Mouse (Mus musculus) limb, embryonic 14.5 days (tissue): Measurements from ENCODE around the gene Egfl7. TPM values are rescaled to one million over a fixed set of nuclear protein-coding genes. Genes with fewer than 3 reads are reported as not detected.

Source experiments
- ATAC-seq: fragments of 200-750 bp; cut with Nextera tagmentation; 2 replicates; pipeline ENCODE4 v1.8.0; 2017; ENCODE audit warnings: low read depth, moderate number of reproducible peaks, moderate TSS enrichment; ENCODE audit not compliant: low FRiP score
- DNase-seq: peaks from one replicate; pipeline ENCODE4 v3.0.0-alpha.2; 2015; ENCODE audit warnings: low spot score
- H3K27ac ChIP-seq: fragments of 300-500 bp; sonication (generic); replicated peaks from 2 replicates; pipeline ENCODE4 v1.5.1; 2014; ENCODE audit warnings: low read depth, mild to moderate bottlenecking, low read length, moderate library complexity, mixed read lengths
- H3K27me3 ChIP-seq: fragments of 300-500 bp; sonication (generic); 2 replicates; pipeline ENCODE4 v1.6.1; 2014; ENCODE audit warnings: low read length, mixed read lengths; ENCODE audit not compliant: control insufficient read depth, insufficient read depth
- H3K36me3 ChIP-seq: fragments of 300-500 bp; sonication (generic); 2 replicates; pipeline ENCODE4 v1.6.1; 2014; ENCODE audit warnings: mild to moderate bottlenecking, low read length, moderate library complexity, mixed read lengths; ENCODE audit not compliant: control insufficient read depth, insufficient read depth
- H3K4me1 ChIP-seq: fragments of 300-500 bp; sonication (generic); 2 replicates; pipeline ENCODE4 v1.6.1; 2014; ENCODE audit warnings: antibody characterized with exemption, low read length, mixed read lengths; ENCODE audit not compliant: control insufficient read depth, insufficient read depth
- H3K4me2 ChIP-seq: fragments of 300-500 bp; sonication (generic); replicated peaks from 2 replicates; pipeline ENCODE4 v1.6.1; 2014; ENCODE audit warnings: low read depth, mild to moderate bottlenecking, low read length, moderate library complexity; ENCODE audit not compliant: severe bottlenecking
- H3K4me3 ChIP-seq: fragments of 300-500 bp; sonication (generic); replicated peaks from 2 replicates; pipeline ENCODE4 v1.5.1; 2014; ENCODE audit warnings: low read length
- H3K9ac ChIP-seq: fragments of 300-500 bp; sonication (generic); 2 replicates; pipeline ENCODE4 v1.6.1; 2014; ENCODE audit warnings: mild to moderate bottlenecking, low read depth, low read length, moderate library complexity; ENCODE audit not compliant: severe bottlenecking
- H3K9me3 ChIP-seq: fragments of 300-500 bp; sonication (generic); 2 replicates; pipeline ENCODE4 v1.6.1; 2016; ENCODE audit warnings: low read length; ENCODE audit not compliant: control insufficient read depth
- POLR2A ChIP-seq: fragments of 200-500 bp; IDR thresholded peaks from 2 replicates; pipeline ENCODE4 v1.8.0; 2012; ENCODE audit warnings: inconsistent platforms, mild to moderate bottlenecking, moderate library complexity, borderline replicate concordance; ENCODE audit not compliant: insufficient read depth, insufficient read length; ENCODE audit errors: extremely low read depth
- WGBS: fragments of 180-500 bp; shearing (Covaris S2); extraction: QIAGEN DNeasy Blood & Tissue Kit; methylation state at CpG from one replicate; pipeline ENCODE4 v1.1.7; 2014; 5-methylcytosine and 5-hydroxymethylcytosine counted together
- microRNA counts: library from miRNA; unstranded; fragments of <30 nt; microRNA quantifications from one replicate; lab custom pipeline; 2016
- microRNA-seq: library from miRNA; unstranded; fragments of <30 nt; microRNA quantifications from one replicate; pipeline ENCODE4, GENCODE M21; 2016
- polyA plus RNA-seq, 2 experiments: library from polyadenylated mRNA; depleted of rRNA in 1 of 2; stranded (reverse) in 1 of 2; unstranded in 1 of 2; fragments of >200 nt; fragmentation: Nextera tagmentation in 1 of 2; extraction: Ambion mirVana in 1 of 2; gene quantifications; 2 replicates each; pipeline versions ENCODE4 v1.2.1 to v1.2.3; 2012 to 2014

Egfl7 gene
- polyA plus RNA-seq, 2 experiments = 108 to 262 TPM

GRCm38 (mm10) chr2:26638572-26638971, 58.8 kb downstream of the Egfl7 start:
- H3K4me1 ChIP-seq = peaks cover 18% of the 10 kb centered on the region
- peak overlapping the region; percentile 96 for H3K4me3 ChIP-seq
- ATAC-seq (no peak), DNase-seq (no peak)
- no peak overlapping the region for H3K27ac ChIP-seq
- peaks cover 54% of the 10 kb centered on the region for H3K36me3 ChIP-seq
- H3K9ac ChIP-seq = peak overlapping the region; percentile 95
- H3K9me3 ChIP-seq = no peaks in the 10 kb centered on the region
- peak overlapping the region; percentile 44 for H3K4me2 ChIP-seq
- H3K27me3 ChIP-seq = no peaks in the 10 kb centered on the region
- 70% methylated on average over 5 of the region's 5 CpGs for WGBS
- TF ChIP-seq POLR2A = no peak

DNA sequence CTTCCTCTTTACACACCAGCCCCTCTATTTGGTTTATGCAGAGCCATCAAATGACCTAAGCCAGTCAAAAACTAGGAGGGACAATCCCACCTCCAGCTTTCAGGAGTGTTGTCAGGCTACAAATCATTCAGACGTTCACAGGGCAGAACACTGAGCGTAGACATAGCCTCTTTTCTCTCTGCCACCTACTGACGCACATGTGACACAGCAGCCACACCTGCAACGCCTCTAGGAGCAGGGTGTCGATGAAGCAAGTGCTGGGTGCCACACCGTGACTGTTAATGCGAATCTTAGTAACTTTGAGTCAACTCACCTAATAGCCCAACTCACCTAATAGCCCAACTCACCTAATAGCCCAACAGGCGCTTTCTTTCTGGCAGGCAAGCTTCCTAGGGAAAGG, 59.3 kb downstream of the Egfl7 start:
- TF ChIP-seq POLR2A = no peak
- Histone ChIP-seq H3K27me3 (no peaks in the 10 kb centered on the region), H3K4me2 (peak overlapping the region; percentile 44), H3K36me3 (peaks cover 49% of the 10 kb centered on the region), H3K27ac (no peak overlapping the region), H3K4me3 (peak overlapping the region; percentile 96), H3K4me1 (peaks cover 18% of the 10 kb centered on the region), H3K9ac (peak overlapping the region; percentile 95), H3K9me3 (no peaks in the 10 kb centered on the region)
- WGBS = 3% methylated on average over 8 of the region's 8 CpGs
- ATAC-seq = no peak
- DNase-seq = no peak

DNA sequence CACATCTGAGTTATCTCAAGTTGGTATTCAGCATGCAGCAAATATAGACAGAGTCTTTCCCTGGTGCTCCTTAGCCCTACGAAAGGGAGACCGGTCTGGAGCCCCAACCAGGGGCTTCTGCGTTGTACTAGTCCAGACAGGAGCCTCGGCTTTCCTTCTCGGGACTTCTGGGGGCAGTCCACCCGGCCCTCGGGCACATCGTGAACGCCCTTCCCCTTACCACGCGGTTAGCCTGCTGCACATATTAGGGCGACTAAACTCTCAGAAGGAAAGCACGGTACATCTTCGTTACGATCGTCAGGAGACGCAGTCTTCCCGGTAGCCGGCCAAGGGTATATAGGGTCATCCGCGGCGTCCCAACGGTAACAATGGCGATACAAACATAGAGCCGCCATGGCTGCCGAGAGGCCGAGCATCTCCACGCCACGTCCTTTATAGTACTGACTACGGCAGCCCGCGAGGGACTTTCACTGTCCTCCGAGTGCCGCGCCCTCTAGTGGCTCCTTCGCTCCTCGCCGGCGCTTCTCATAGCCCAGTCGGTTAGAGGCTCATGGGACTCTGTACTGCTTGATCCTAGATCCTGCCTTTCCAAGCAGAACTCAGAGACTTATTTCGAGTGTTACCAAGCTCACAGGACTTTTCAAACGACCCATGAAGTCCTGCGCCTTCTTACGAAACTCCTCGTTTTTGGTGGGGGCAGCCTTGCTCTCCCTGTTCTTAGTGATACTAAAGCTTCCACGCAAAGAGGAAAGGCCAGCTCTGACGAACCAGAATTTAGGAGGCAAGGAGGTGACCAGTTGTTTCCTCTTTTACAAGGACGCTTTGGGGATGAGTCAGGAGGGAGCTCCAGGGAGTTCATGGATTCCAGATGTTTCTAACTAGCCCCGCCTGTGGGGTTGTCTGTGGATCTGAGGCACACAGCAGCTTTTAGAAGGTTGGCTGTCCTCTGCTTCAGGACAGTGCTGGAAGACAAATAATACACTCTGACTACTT, 60.3 kb downstream of the Egfl7 start:
- Histone ChIP-seq H3K4me2 (peak overlapping the region; percentile 44), H3K4me1 (peaks cover 18% of the 10 kb centered on the region), H3K9me3 (no peaks in the 10 kb centered on the region), H3K9ac (peak overlapping the region; percentile 95), H3K27me3 (no peaks in the 10 kb centered on the region), H3K36me3 (peaks cover 39% of the 10 kb centered on the region), H3K27ac (peak overlapping the region; percentile 83), H3K4me3 (peak overlapping the region; percentile 96)
- 3% methylated on average over 49 of the region's 49 CpGs for WGBS
- DNase-seq = peak; percentile 97
- ATAC-seq = peak; percentile 92
- peak; percentile 97; the same call in 1 of the 2 replicates for TF ChIP-seq POLR2A

- Histone ChIP-seq H3K27ac (peak overlapping the region; percentile 83; the same call in 1 of the 2 replicates), H3K9ac (0 out of 2 replicates have a peak overlapping the region, but pooled peaks have one; percentile 21), H3K27me3 (no peaks in the 10 kb centered on the region), H3K4me2 (no peak overlapping the region), H3K4me1 (peaks cover 18% of the 10 kb centered on the region), H3K4me3 (no peak overlapping the region), H3K9me3 (no peaks in the 10 kb centered on the region), H3K36me3 (peaks cover 29% of the 10 kb centered on the region)
- 73% methylated on average over 7 of the region's 7 CpGs for WGBS
- TF ChIP-seq POLR2A = no peak
- DNase-seq = no peak
- ATAC-seq = no peak
These were observed 61.3 kb downstream of the Egfl7 start for GRCm38 (mm10) chr2:26641006-26641647.

MicroRNAs within 50 kb of the gene (microRNA counts, 519-probe panel; counts per million panel counts)
- microRNA mmu-miR-126-3p (lab: Ali Mortazavi, UCI) (4,507 counts per million, percentile 90 among the panel's probes with 10 or more counts), microRNA mmu-miR-126-5p (lab: Ali Mortazavi, UCI) (3,574 counts per million, percentile 72 among the panel's probes with 10 or more counts)

Small RNA genes within 50 kb of the gene (microRNA-seq; reads per million reads assigned to microRNA genes)
- not detected for gene Mir126a
- not detected for gene Mir126b

Other genes with a start within 250 kb of the Egfl7 start
- 28.2 and 33.8 TPM in 2 replicates for gene Dnlz, start 227.9 kb upstream of the Egfl7 start, polyA plus RNA-seq (2012; rRNA removed)
- 30.5 and 31.1 TPM in 2 replicates for gene Dnlz, start 227.9 kb upstream of the Egfl7 start, polyA plus RNA-seq (2014; fragmentation: Nextera tagmentation; extraction: Ambion mirVana)
- gene Card9, start 219.1 kb upstream of the Egfl7 start, polyA plus RNA-seq (2012; rRNA removed) = 4.1 and 5.6 TPM in 2 replicates
- 1.2 and 1.4 TPM in 2 replicates for gene Card9, start 219.1 kb upstream of the Egfl7 start, polyA plus RNA-seq (2014; fragmentation: Nextera tagmentation; extraction: Ambion mirVana)
- gene Snapc4, start 199.4 kb upstream of the Egfl7 start, polyA plus RNA-seq (2012; rRNA removed) = 53.2 and 61.3 TPM in 2 replicates
- 22.7 and 30.5 TPM in 2 replicates for gene Snapc4, start 199.4 kb upstream of the Egfl7 start, polyA plus RNA-seq (2014; fragmentation: Nextera tagmentation; extraction: Ambion mirVana)
- gene Entr1, start 190.7 kb upstream of the Egfl7 start, polyA plus RNA-seq (2012; rRNA removed) = 217 and 222 TPM in 2 replicates
- 120 and 124 TPM in 2 replicates for gene Entr1, start 190.7 kb upstream of the Egfl7 start, polyA plus RNA-seq (2014; fragmentation: Nextera tagmentation; extraction: Ambion mirVana)
- gene Pmpca, start 190.7 kb upstream of the Egfl7 start, polyA plus RNA-seq (2012; rRNA removed) = 106 and 108 TPM in 2 replicates
- 72.3 and 78.9 TPM in 2 replicates for gene Pmpca, start 190.7 kb upstream of the Egfl7 start, polyA plus RNA-seq (2014; fragmentation: Nextera tagmentation; extraction: Ambion mirVana)
- gene Inpp5e, start 170.8 kb upstream of the Egfl7 start, polyA plus RNA-seq (2012; rRNA removed) = 36.7 and 43.2 TPM in 2 replicates
- gene Inpp5e, start 170.8 kb upstream of the Egfl7 start, polyA plus RNA-seq (2014; fragmentation: Nextera tagmentation; extraction: Ambion mirVana) = 16.4 and 20.1 TPM in 2 replicates
- gene Sec16a, start 134.8 kb upstream of the Egfl7 start, polyA plus RNA-seq (2012; rRNA removed) = 62.5 and 73.3 TPM in 2 replicates
- 47.1 and 47.6 TPM in 2 replicates for gene Sec16a, start 134.8 kb upstream of the Egfl7 start, polyA plus RNA-seq (2014; fragmentation: Nextera tagmentation; extraction: Ambion mirVana)
- gene Notch1, start 63.4 kb upstream of the Egfl7 start, polyA plus RNA-seq (2012; rRNA removed) = 28.1 and 40.2 TPM in 2 replicates
- gene Notch1, start 63.4 kb upstream of the Egfl7 start, polyA plus RNA-seq (2014; fragmentation: Nextera tagmentation; extraction: Ambion mirVana) = 44.5 and 47.0 TPM in 2 replicates
- not detected in 2 replicates for gene Gm20532, start 6.6 kb downstream of the Egfl7 start, polyA plus RNA-seq (2012; rRNA removed)
- gene Gm20532, start 6.6 kb downstream of the Egfl7 start, polyA plus RNA-seq (2014; fragmentation: Nextera tagmentation; extraction: Ambion mirVana) = not detected in 2 replicates
- gene Agpat2, start 24.4 kb downstream of the Egfl7 start, polyA plus RNA-seq (2012; rRNA removed) = 27.8 and 35.1 TPM in 2 replicates
- gene Agpat2, start 24.4 kb downstream of the Egfl7 start, polyA plus RNA-seq (2014; fragmentation: Nextera tagmentation; extraction: Ambion mirVana) = 24.1 and 28.9 TPM in 2 replicates
- 42.2 and 62.8 TPM in 2 replicates for gene Fam69b, start 48.4 kb downstream of the Egfl7 start, polyA plus RNA-seq (2012; rRNA removed)
- gene Fam69b, start 48.4 kb downstream of the Egfl7 start, polyA plus RNA-seq (2014; fragmentation: Nextera tagmentation; extraction: Ambion mirVana) = 47.5 and 54.2 TPM in 2 replicates
- not detected in 2 replicates for gene Lcn4, start 91.3 kb downstream of the Egfl7 start, polyA plus RNA-seq (2012; rRNA removed)
- not detected in 2 replicates for gene Lcn4, start 91.3 kb downstream of the Egfl7 start, polyA plus RNA-seq (2014; fragmentation: Nextera tagmentation; extraction: Ambion mirVana)